Mouse (Mus musculus): Measurements from ENCODE around the gene 4930451I11Rik. TPM values are rescaled to one million over a fixed set of nuclear protein-coding genes. Genes with fewer than 3 reads are reported as not detected.

4930451I11Rik gene
- polyA plus RNA-seq (2014; fragmentation: Nextera tagmentation; extraction: Ambion mirVana): not detected in 2 replicates

GRCm38 (mm10) chr7:126831539-126831938 lies at the start of gene 4930451I11Rik:
4930451I11Rik (minus strand) TSS chr7:126831639.
- H3K36me3 ChIP-seq (ENCODE audit: control insufficient read depth, insufficient read depth, low read length): no peaks in the 10 kb centered on the region
- ATAC-seq (ENCODE audit: insufficient number of reproducible peaks, insufficient read depth, low FRiP score, low read depth): no peak
- H3K27me3 ChIP-seq (ENCODE audit: control insufficient read depth, insufficient read depth, low read length): peaks cover 18% of the 10 kb centered on the region; the same call in 1 of the 2 replicates
- peak within 1 kb of the TSS; percentile 17 to 46; a peak in 3 of 4 replicates for H3K4me3 ChIP-seq (ENCODE audit: control insufficient read depth in 1 of 2, insufficient read depth in 1 of 2, low read depth in 1 of 2, low read length in 2 of 2)
- no peak within 1 kb of the TSS for H3K27ac ChIP-seq (replicated peaks in 1 of 2; ENCODE audit: control insufficient read depth in 1 of 2, insufficient read depth in 1 of 2, low read depth in 2 of 2, low read length in 2 of 2)
- no peaks in the 10 kb centered on the region for H3K9me3 ChIP-seq (ENCODE audit: control insufficient read depth, low read length)
- H3K9ac ChIP-seq (ENCODE audit: low read length): peak within 1 kb of the TSS; percentile 49; the same call in 1 of the 2 replicates
- H3K4me2 ChIP-seq (ENCODE audit: low read length): peak within 1 kb of the TSS; percentile 63
- peaks cover 0 to 5% of the 10 kb centered on the region in 2 experiments; a peak in 1 of 4 replicates for H3K4me1 ChIP-seq (ENCODE audit: control insufficient read depth in 2 of 2, insufficient read depth in 2 of 2, low read length in 2 of 2)
- 54% methylated on average over 5 of the region's 5 CpGs for WGBS

GRCm38 (mm10) chr7:126881040-126881439 lies 49.6 kb upstream of the 4930451I11Rik start:
- peak overlapping the region; percentile 95 for H3K4me2 ChIP-seq (ENCODE audit: low read length)
- H3K4me3 ChIP-seq (ENCODE audit: control insufficient read depth in 1 of 2, insufficient read depth in 1 of 2, low read depth in 1 of 2, low read length in 2 of 2): peak overlapping the region; percentile 14 to 89; a peak in 2 of 4 replicates
- peak overlapping the region; percentile 78 to 97 for H3K27ac ChIP-seq (replicated peaks in 1 of 2; ENCODE audit: control insufficient read depth in 1 of 2, insufficient read depth in 1 of 2, low read depth in 2 of 2, low read length in 2 of 2)
- H3K4me1 ChIP-seq (ENCODE audit: control insufficient read depth in 2 of 2, insufficient read depth in 2 of 2, low read length in 2 of 2): peaks cover 5 to 27% of the 10 kb centered on the region in 2 experiments; a peak in 3 of 4 replicates
- H3K36me3 ChIP-seq (ENCODE audit: control insufficient read depth, insufficient read depth, low read length): peaks cover 46% of the 10 kb centered on the region
- peak overlapping the region; percentile 96 for H3K9ac ChIP-seq (ENCODE audit: low read length)
- no peaks in the 10 kb centered on the region for H3K9me3 ChIP-seq (ENCODE audit: control insufficient read depth, low read length)
- WGBS: 74% methylated on average over 6 of the region's 6 CpGs
- ATAC-seq (ENCODE audit: insufficient number of reproducible peaks, insufficient read depth, low FRiP score, low read depth): no peak
- H3K27me3 ChIP-seq (ENCODE audit: control insufficient read depth, insufficient read depth, low read length): no peaks in the 10 kb centered on the region

DNA sequence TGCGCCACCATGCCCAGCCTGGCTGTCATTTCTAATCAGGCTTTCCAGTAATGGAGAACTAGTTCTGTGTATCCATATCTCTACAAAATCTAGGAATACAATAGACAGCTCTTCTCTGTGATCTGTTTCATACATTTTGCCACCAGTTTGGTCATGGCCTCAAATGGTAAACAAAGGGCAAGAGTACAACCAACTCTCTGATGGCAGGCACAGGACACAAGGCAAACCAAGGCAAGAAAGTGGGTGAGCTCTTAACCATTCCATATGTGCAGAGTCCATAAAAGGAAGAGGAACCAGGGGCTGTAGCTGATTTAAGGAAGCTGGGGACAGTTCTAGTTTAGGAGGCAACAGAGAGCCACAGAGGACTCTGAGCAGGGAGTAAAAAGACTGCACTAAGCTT lies 45.8 kb upstream of the 4930451I11Rik start:
- Histone ChIP-seq H3K4me3 (ENCODE audit: control insufficient read depth in 1 of 2, insufficient read depth in 1 of 2, low read depth in 1 of 2, low read length in 2 of 2) (no peak overlapping the region), H3K4me2 (ENCODE audit: low read length) (no peak overlapping the region), H3K9ac (ENCODE audit: low read length) (no peak overlapping the region), H3K9me3 (ENCODE audit: control insufficient read depth, low read length) (no peaks in the 10 kb centered on the region), H3K4me1 (ENCODE audit: control insufficient read depth in 2 of 2, insufficient read depth in 2 of 2, low read length in 2 of 2) (peaks cover 3 to 10% of the 10 kb centered on the region in 2 experiments; a peak in 3 of 4 replicates), H3K36me3 (ENCODE audit: control insufficient read depth, insufficient read depth, low read length) (peaks cover 84% of the 10 kb centered on the region), H3K27ac (replicated peaks in 1 of 2; ENCODE audit: control insufficient read depth in 1 of 2, insufficient read depth in 1 of 2, low read depth in 2 of 2, low read length in 2 of 2) (no peak overlapping the region), H3K27me3 (ENCODE audit: control insufficient read depth, insufficient read depth, low read length) (no peaks in the 10 kb centered on the region)
- WGBS: 100% methylated on average over 1 of the region's 1 CpGs
- ATAC-seq (ENCODE audit: insufficient number of reproducible peaks, insufficient read depth, low FRiP score, low read depth): no peak

DNA sequence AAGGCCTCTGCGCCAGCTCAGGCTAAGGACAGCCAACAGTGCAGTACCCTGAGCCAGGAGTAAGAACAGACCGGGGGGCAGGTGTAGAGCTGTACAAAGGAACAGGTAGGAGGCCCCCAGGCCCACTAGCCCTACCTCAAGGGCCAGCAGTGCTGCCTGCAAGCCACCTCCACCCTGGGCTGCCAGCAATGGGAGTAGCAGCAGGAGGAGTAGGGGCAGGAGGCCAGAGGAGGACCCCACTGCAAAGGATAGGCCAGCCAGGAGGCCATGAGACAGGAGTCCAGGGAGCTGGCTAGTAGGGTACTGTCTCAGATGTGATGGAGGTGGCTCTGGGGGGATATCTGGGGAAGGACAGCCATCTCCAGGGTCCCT lies 39.1 kb upstream of the 4930451I11Rik start:
- Histone ChIP-seq H3K4me2 (ENCODE audit: low read length) (no peak overlapping the region), H3K36me3 (ENCODE audit: control insufficient read depth, insufficient read depth, low read length) (peaks cover 100% of the 10 kb centered on the region), H3K27ac (replicated peaks in 1 of 2; ENCODE audit: control insufficient read depth in 1 of 2, insufficient read depth in 1 of 2, low read depth in 2 of 2, low read length in 2 of 2) (no peak overlapping the region), H3K4me1 (ENCODE audit: control insufficient read depth in 2 of 2, insufficient read depth in 2 of 2, low read length in 2 of 2) (no peaks in the 10 kb centered on the region), H3K27me3 (ENCODE audit: control insufficient read depth, insufficient read depth, low read length) (no peaks in the 10 kb centered on the region), H3K4me3 (ENCODE audit: control insufficient read depth in 1 of 2, insufficient read depth in 1 of 2, low read depth in 1 of 2, low read length in 2 of 2) (no peak overlapping the region), H3K9me3 (ENCODE audit: control insufficient read depth, low read length) (no peaks in the 10 kb centered on the region), H3K9ac (ENCODE audit: low read length) (no peak overlapping the region)
- WGBS: 91% methylated on average over 2 of the region's 2 CpGs
- ATAC-seq (ENCODE audit: insufficient number of reproducible peaks, insufficient read depth, low FRiP score, low read depth): no peak

- WGBS: 86% methylated on average over 23 of the region's 23 CpGs
- Histone ChIP-seq H3K4me1 (ENCODE audit: control insufficient read depth in 2 of 2, insufficient read depth in 2 of 2, low read length in 2 of 2) (no peaks in the 10 kb centered on the region), H3K27ac (replicated peaks in 1 of 2; ENCODE audit: control insufficient read depth in 1 of 2, insufficient read depth in 1 of 2, low read depth in 2 of 2, low read length in 2 of 2) (no peak overlapping the region), H3K4me3 (ENCODE audit: control insufficient read depth in 1 of 2, insufficient read depth in 1 of 2, low read depth in 1 of 2, low read length in 2 of 2) (no peak overlapping the region), H3K9me3 (ENCODE audit: control insufficient read depth, low read length) (no peaks in the 10 kb centered on the region), H3K36me3 (ENCODE audit: control insufficient read depth, insufficient read depth, low read length) (peaks cover 100% of the 10 kb centered on the region), H3K9ac (ENCODE audit: low read length) (no peak overlapping the region), H3K4me2 (ENCODE audit: low read length) (no peak overlapping the region), H3K27me3 (ENCODE audit: control insufficient read depth, insufficient read depth, low read length) (no peaks in the 10 kb centered on the region)
- ATAC-seq (ENCODE audit: insufficient number of reproducible peaks, insufficient read depth, low FRiP score, low read depth): no peak
Observed at GRCm38 (mm10) chr7:126869780-126870519, 38.5 kb upstream of the 4930451I11Rik start.

DNA sequence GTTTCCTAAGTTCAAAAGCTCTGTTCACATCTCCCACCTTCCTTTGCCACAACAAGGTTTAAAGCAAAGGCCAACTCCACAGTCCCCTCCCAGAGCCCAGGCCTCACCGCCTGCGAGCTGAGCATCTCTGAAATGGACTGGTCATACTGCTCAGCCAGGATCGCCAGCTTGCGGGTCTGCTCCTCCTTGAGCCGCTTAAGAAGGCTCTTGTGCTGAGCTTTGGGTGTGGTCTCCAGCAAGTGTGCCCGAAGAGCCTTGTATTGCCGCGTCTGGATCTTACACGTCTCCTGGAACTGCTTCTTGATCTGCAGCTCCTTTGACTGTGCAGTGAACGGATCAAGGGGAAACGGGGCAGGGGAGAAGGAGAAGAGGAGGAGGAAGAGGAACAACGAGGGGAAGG lies 36.6 kb upstream of the 4930451I11Rik start:
- 85% methylated on average over 12 of the region's 12 CpGs for whole genome bisulfite sequencing

GRCm38 (mm10) chr7:126867534-126867933 lies 36.1 kb upstream of the 4930451I11Rik start:
- Histone ChIP-seq H3K27me3 (ENCODE audit: control insufficient read depth, insufficient read depth, low read length) (no peaks in the 10 kb centered on the region), H3K9me3 (ENCODE audit: control insufficient read depth, low read length) (no peaks in the 10 kb centered on the region), H3K4me2 (ENCODE audit: low read length) (no peak overlapping the region), H3K27ac (replicated peaks in 1 of 2; ENCODE audit: control insufficient read depth in 1 of 2, insufficient read depth in 1 of 2, low read depth in 2 of 2, low read length in 2 of 2) (no peak overlapping the region), H3K4me1 (ENCODE audit: control insufficient read depth in 2 of 2, insufficient read depth in 2 of 2, low read length in 2 of 2) (peaks cover 8 to 13% of the 10 kb centered on the region in 2 experiments), H3K36me3 (ENCODE audit: control insufficient read depth, insufficient read depth, low read length) (peaks cover 90% of the 10 kb centered on the region), H3K4me3 (ENCODE audit: control insufficient read depth in 1 of 2, insufficient read depth in 1 of 2, low read depth in 1 of 2, low read length in 2 of 2) (no peak overlapping the region), H3K9ac (ENCODE audit: low read length) (no peak overlapping the region)
- 85% methylated on average over 2 of the region's 2 CpGs for WGBS
- no peak for ATAC-seq (ENCODE audit: insufficient number of reproducible peaks, insufficient read depth, low FRiP score, low read depth)

More for the DNA sequence above, 36.6 kb upstream of the 4930451I11Rik start:
- Histone ChIP-seq H3K4me3 (ENCODE audit: control insufficient read depth in 1 of 2, insufficient read depth in 1 of 2, low read depth in 1 of 2, low read length in 2 of 2) (no peak overlapping the region), H3K4me2 (ENCODE audit: low read length) (no peak overlapping the region), H3K9me3 (ENCODE audit: control insufficient read depth, low read length) (no peaks in the 10 kb centered on the region), H3K9ac (ENCODE audit: low read length) (no peak overlapping the region), H3K27me3 (ENCODE audit: control insufficient read depth, insufficient read depth, low read length) (no peaks in the 10 kb centered on the region), H3K36me3 (ENCODE audit: control insufficient read depth, insufficient read depth, low read length) (peaks cover 95% of the 10 kb centered on the region), H3K27ac (replicated peaks in 1 of 2; ENCODE audit: control insufficient read depth in 1 of 2, insufficient read depth in 1 of 2, low read depth in 2 of 2, low read length in 2 of 2) (no peak overlapping the region), H3K4me1 (ENCODE audit: control insufficient read depth in 2 of 2, insufficient read depth in 2 of 2, low read length in 2 of 2) (peaks cover 5 to 9% of the 10 kb centered on the region in 2 experiments)
- no peak for ATAC-seq (ENCODE audit: insufficient number of reproducible peaks, insufficient read depth, low FRiP score, low read depth)

Data from heart, embryonic 14.5 days (tissue).